Mouse (Mus musculus) kidney, embryonic 14.5 days (tissue): ENCODE data around the gene Rnf227. TPM values are rescaled to one million over a fixed set of nuclear protein-coding genes. Genes with fewer than 3 reads are reported as not detected.

Experiments
- ATAC-seq: fragments of 200-750 bp; cut with Nextera tagmentation; 2 replicates; pipeline ENCODE4 v1.8.0; 2017; ENCODE audit warnings: moderate number of reproducible peaks, mild to moderate bottlenecking, moderate TSS enrichment, moderate library complexity; ENCODE audit not compliant: low FRiP score, low TSS enrichment
- H3K27ac ChIP-seq: fragments of 300-500 bp; sonication (generic); 2 replicates; pipeline ENCODE4 v1.5.1; 2014; ENCODE audit warnings: low read depth, mild to moderate bottlenecking, low read length, moderate library complexity, mixed read lengths
- H3K27me3 ChIP-seq: fragments of 300-500 bp; sonication (generic); 2 replicates; pipeline ENCODE4 v1.6.1; 2014; ENCODE audit warnings: mild to moderate bottlenecking, low read length; ENCODE audit not compliant: control insufficient read depth, insufficient read depth
- H3K36me3 ChIP-seq: fragments of 300-500 bp; sonication (generic); 2 replicates; pipeline ENCODE4 v1.6.1; 2014; ENCODE audit warnings: low read length, mixed read lengths; ENCODE audit not compliant: control insufficient read depth, insufficient read depth
- H3K4me1 ChIP-seq: fragments of 300-500 bp; sonication (generic); 2 replicates; pipeline ENCODE4 v1.6.1; 2014; ENCODE audit warnings: low read length, mixed read lengths; ENCODE audit not compliant: control insufficient read depth, insufficient read depth
- H3K4me2 ChIP-seq: fragments of 300-500 bp; sonication (generic); replicated peaks from 2 replicates; pipeline ENCODE4 v1.6.1; 2014; ENCODE audit warnings: low read depth, mild to moderate bottlenecking, low read length
- H3K4me3 ChIP-seq: fragments of 300-500 bp; sonication (generic); 2 replicates; pipeline ENCODE4 v1.5.1; 2014; ENCODE audit warnings: mild to moderate bottlenecking, low read length
- H3K9ac ChIP-seq: fragments of 300-500 bp; sonication (generic); 2 replicates; pipeline ENCODE4 v1.6.1; 2014; ENCODE audit warnings: low read depth, mild to moderate bottlenecking, low read length, moderate library complexity
- H3K9me3 ChIP-seq: fragments of 300-500 bp; sonication (generic); 2 replicates; pipeline ENCODE4 v1.6.1; 2016; ENCODE audit warnings: low read length; ENCODE audit not compliant: control insufficient read depth
- WGBS: fragments of 180-500 bp; shearing (Covaris S2); extraction: QIAGEN DNeasy Blood & Tissue Kit; methylation state at CpG from one replicate; pipeline ENCODE4 v1.1.7; 2014; 5-methylcytosine and 5-hydroxymethylcytosine counted together
- polyA plus RNA-seq: library from polyadenylated mRNA; unstranded; fragments of >200 nt; fragmentation: Nextera tagmentation; extraction: Ambion mirVana; gene quantifications from 2 replicates; pipeline ENCODE4 v1.2.1, GENCODE M21; 2014

The Rnf227 gene
- polyA plus RNA-seq, 1 experiment from 2014 or later: 16.4 TPM

- 22% methylated on average over 12 of the region's 12 CpGs for WGBS
- H3K4me1 ChIP-seq: peaks cover 23% of the 10 kb centered on the region
- ATAC-seq: no peak
- no peaks in the 10 kb centered on the region for H3K27me3 ChIP-seq
- no peaks in the 10 kb centered on the region for H3K9me3 ChIP-seq
- peak overlapping the region; percentile 82; the same call in 1 of the 2 replicates for H3K27ac ChIP-seq
- peak overlapping the region; percentile 34 for H3K9ac ChIP-seq
- peak overlapping the region; percentile 40 for H3K4me2 ChIP-seq
- peak overlapping the region; percentile 15; the same call in 1 of the 2 replicates for H3K4me3 ChIP-seq
- peaks cover 32% of the 10 kb centered on the region for H3K36me3 ChIP-seq
These were observed 32.0 kb downstream of the Rnf227 start for GRCm38 (mm10) chr11:69372056-69372779.

- Histone ChIP-seq H3K4me3 (no peak overlapping the region), H3K27me3 (no peaks in the 10 kb centered on the region), H3K4me1 (peaks cover 21% of the 10 kb centered on the region), H3K4me2 (peak overlapping the region; percentile 40; the same call in 1 of the 2 replicates), H3K27ac (peak overlapping the region; percentile 82; the same call in 1 of the 2 replicates), H3K9me3 (no peaks in the 10 kb centered on the region), H3K9ac (no peak overlapping the region), H3K36me3 (peaks cover 37% of the 10 kb centered on the region)
- 65% methylated on average over 3 of the region's 3 CpGs for WGBS
- no peak for ATAC-seq
These were observed 32.5 kb downstream of the Rnf227 start for GRCm38 (mm10) chr11:69372780-69373170.

GRCm38 (mm10) chr11:69373223-69373965 lies 33.1 kb downstream of the Rnf227 start:
- Histone ChIP-seq H3K9me3 (no peaks in the 10 kb centered on the region), H3K27me3 (no peaks in the 10 kb centered on the region), H3K9ac (no peak overlapping the region), H3K36me3 (peaks cover 40% of the 10 kb centered on the region), H3K4me1 (peaks cover 18% of the 10 kb centered on the region), H3K27ac (no peak overlapping the region), H3K4me3 (no peak overlapping the region), H3K4me2 (no peak overlapping the region)
- ATAC-seq: no peak
- 94% methylated on average over 16 of the region's 16 CpGs for WGBS

GRCm38 (mm10) chr11:69375646-69376045 lies 35.4 kb downstream of the Rnf227 start:
- Histone ChIP-seq H3K4me2 (no peak overlapping the region), H3K36me3 (peaks cover 46% of the 10 kb centered on the region), H3K4me1 (peaks cover 18% of the 10 kb centered on the region), H3K27me3 (no peaks in the 10 kb centered on the region), H3K9ac (no peak overlapping the region), H3K9me3 (no peaks in the 10 kb centered on the region), H3K27ac (no peak overlapping the region), H3K4me3 (no peak overlapping the region)
- no peak for ATAC-seq
- WGBS: 91% methylated on average over 4 of the region's 4 CpGs

GRCm38 (mm10) chr11:69377766-69378165 lies 37.5 kb downstream of the Rnf227 start:
- WGBS: 93% methylated on average over 3 of the region's 3 CpGs
- no peak overlapping the region for H3K4me3 ChIP-seq
- no peaks in the 10 kb centered on the region for H3K27me3 ChIP-seq
- no peak for ATAC-seq
- H3K36me3 ChIP-seq: peaks cover 46% of the 10 kb centered on the region
- H3K9me3 ChIP-seq: no peaks in the 10 kb centered on the region
- H3K4me1 ChIP-seq: no peaks in the 10 kb centered on the region
- H3K4me2 ChIP-seq: no peak overlapping the region
- no peak overlapping the region for H3K27ac ChIP-seq
- no peak overlapping the region for H3K9ac ChIP-seq

DNA sequence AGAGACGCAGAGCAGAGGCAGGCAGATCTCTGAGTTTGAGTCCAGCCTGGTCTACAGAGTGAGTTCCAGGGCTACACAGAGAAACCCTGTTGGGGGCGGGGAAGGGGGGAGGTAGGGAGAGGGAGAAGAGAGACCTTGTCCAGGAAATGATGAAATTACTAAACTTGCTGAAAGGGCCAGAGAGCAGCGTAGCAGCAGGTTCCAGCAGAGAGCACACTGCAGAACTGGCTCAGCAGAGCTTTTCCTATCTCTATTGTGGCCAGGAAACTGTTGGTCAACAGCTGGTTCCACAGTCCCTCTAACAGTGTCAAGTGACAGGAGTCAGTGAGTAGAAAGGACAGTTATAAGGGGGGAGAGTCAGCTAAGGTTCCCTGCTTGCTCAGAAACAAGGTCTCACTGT lies 39.3 kb downstream of the Rnf227 start:
- Histone ChIP-seq H3K27ac (no peak overlapping the region), H3K36me3 (peaks cover 33% of the 10 kb centered on the region), H3K9me3 (no peaks in the 10 kb centered on the region), H3K4me2 (no peak overlapping the region), H3K9ac (no peak overlapping the region), H3K4me1 (no peaks in the 10 kb centered on the region), H3K4me3 (no peak overlapping the region), H3K27me3 (no peaks in the 10 kb centered on the region)
- ATAC-seq: no peak
- WGBS: 82% methylated on average over 3 of the region's 3 CpGs

DNA sequence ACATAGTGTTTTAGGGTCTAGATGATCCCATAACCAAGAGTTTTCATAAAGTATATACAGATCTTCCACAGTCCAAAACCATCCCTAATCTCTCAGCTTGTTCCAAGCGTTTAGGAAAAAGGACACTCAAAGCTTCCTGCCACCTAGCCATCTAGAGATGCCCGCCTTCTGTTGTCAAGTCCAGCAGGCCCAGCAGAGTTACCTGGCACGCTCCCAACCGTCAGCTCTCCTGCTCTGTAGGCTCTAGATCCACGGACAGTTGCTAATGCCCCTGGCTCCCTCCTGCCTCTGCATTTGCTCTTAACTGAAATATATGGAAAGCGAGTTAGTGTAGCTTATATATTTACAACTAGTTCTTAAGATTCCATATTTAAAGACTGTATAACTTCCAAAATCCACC lies 41.1 kb downstream of the Rnf227 start:
- H3K4me2 ChIP-seq: no peak overlapping the region
- peaks cover 24% of the 10 kb centered on the region; the same call in 1 of the 2 replicates for H3K36me3 ChIP-seq
- no peak overlapping the region for H3K4me3 ChIP-seq
- WGBS: 84% methylated on average over 6 of the region's 6 CpGs
- H3K4me1 ChIP-seq: no peaks in the 10 kb centered on the region
- no peaks in the 10 kb centered on the region for H3K27me3 ChIP-seq
- no peak overlapping the region for H3K9ac ChIP-seq
- H3K27ac ChIP-seq: no peak overlapping the region
- ATAC-seq: no peak
- no peaks in the 10 kb centered on the region for H3K9me3 ChIP-seq

GRCm38 (mm10) chr11:69382478-69383105 lies 42.3 kb downstream of the Rnf227 start:
- no peak overlapping the region for H3K4me2 ChIP-seq
- H3K4me3 ChIP-seq: no peak overlapping the region
- no peak overlapping the region for H3K9ac ChIP-seq
- no peaks in the 10 kb centered on the region for H3K27me3 ChIP-seq
- H3K27ac ChIP-seq: no peak overlapping the region
- no peaks in the 10 kb centered on the region for H3K9me3 ChIP-seq
- peaks cover 16% of the 10 kb centered on the region; the same call in 1 of the 2 replicates for H3K36me3 ChIP-seq
- no peaks in the 10 kb centered on the region for H3K4me1 ChIP-seq
- 51% methylated on average over 10 of the region's 10 CpGs for WGBS
- no peak for ATAC-seq
